Mouse (Mus musculus) cerebellum, adult 2 months (tissue): Measurements from ENCODE around the gene Dmbt1.

Experiments used
- CTCF ChIP-seq: fragments of 200-500 bp; IDR thresholded peaks from 2 replicates; pipeline ENCODE4 v1.5.1; 2011; ENCODE audit warnings: low read depth, mild to moderate bottlenecking, control low read depth, low read length, moderate library complexity, borderline replicate concordance; ENCODE audit not compliant: insufficient read depth
- POLR2A ChIP-seq: fragments of 200-500 bp; IDR thresholded peaks from 2 replicates; pipeline ENCODE4 v1.6.1; 2011; ENCODE audit warnings: low read length, control low read depth, borderline replicate concordance; ENCODE audit not compliant: insufficient read depth

- no peak for TF ChIP-seq CTCF
- TF ChIP-seq POLR2A: no peak
Observed at GRCm38 (mm10) chr7:131001976-131002726, 29.7 kb upstream of the Dmbt1 start.
